Mouse (Mus musculus) hindbrain, embryonic 15.5 days (tissue): ENCODE measurements around the gene Dpm2. TPM values are rescaled to one million over a fixed set of nuclear protein-coding genes. Genes with fewer than 3 reads are reported as not detected.

Source experiments
- ATAC-seq: fragments of 200-750 bp; cut with Nextera tagmentation; 2 replicates; pipeline ENCODE4 v1.8.0; 2017; ENCODE audit warnings: low read depth, moderate number of reproducible peaks, moderate TSS enrichment; ENCODE audit not compliant: low FRiP score
- H3K27ac ChIP-seq: fragments of 300-500 bp; sonication (generic); replicated peaks from 2 replicates; pipeline ENCODE4 v1.5.1; 2015; ENCODE audit warnings: mild to moderate bottlenecking, inconsistent platforms
- H3K27me3 ChIP-seq: fragments of 300-500 bp; sonication (generic); 2 replicates; pipeline ENCODE4 v1.6.1; 2015; ENCODE audit warnings: control low read depth, inconsistent platforms
- H3K36me3 ChIP-seq: fragments of 300-500 bp; sonication (generic); 2 replicates; pipeline ENCODE4 v1.6.1; 2015; ENCODE audit warnings: control low read depth, inconsistent platforms
- H3K4me1 ChIP-seq: fragments of 300-500 bp; sonication (generic); replicated peaks from 2 replicates; pipeline ENCODE4 v1.6.1; 2015; ENCODE audit warnings: control low read depth, inconsistent platforms
- H3K4me2 ChIP-seq: fragments of 300-500 bp; sonication (generic); 2 replicates; pipeline ENCODE4 v1.6.1; 2015; ENCODE audit warnings: moderate library complexity, mild to moderate bottlenecking, inconsistent platforms
- H3K4me3 ChIP-seq: fragments of 300-500 bp; sonication (generic); 2 replicates; pipeline ENCODE4 v1.5.1; 2015; ENCODE audit warnings: mild to moderate bottlenecking, inconsistent platforms
- H3K9ac ChIP-seq: fragments of 300-500 bp; sonication (generic); 2 replicates; pipeline ENCODE4 v1.6.1; 2015; ENCODE audit warnings: inconsistent platforms
- H3K9me3 ChIP-seq: fragments of 300-500 bp; sonication (generic); 2 replicates; pipeline ENCODE4 v1.6.1; 2016; ENCODE audit warnings: control low read depth, inconsistent platforms
- WGBS: fragments of 180-500 bp; shearing (Covaris S2); methylation state at CpG from one replicate; pipeline ENCODE4 v1.1.7; 2015; 5-methylcytosine and 5-hydroxymethylcytosine counted together
- polyA plus RNA-seq: library from polyadenylated mRNA; unstranded; fragments of >200 nt; fragmentation: Nextera tagmentation; extraction: Ambion mirVana; gene quantifications from 2 replicates; pipeline ENCODE4 v1.2.1, GENCODE M21; 2015

Dpm2 gene
- polyA plus RNA-seq, 1 experiment from 2014 or later, result 138 TPM

GRCm38 (mm10) chr2:32536634-32537359 is 33.9 kb upstream of the Dpm2 start:
- H3K9ac ChIP-seq, result peak overlapping the region; percentile 87
- no peak for ATAC-seq
- WGBS, result 3% methylated on average over 11 of the region's 11 CpGs
- H3K27me3 ChIP-seq, result no peaks in the 10 kb centered on the region
- H3K4me1 ChIP-seq, result peaks cover 60% of the 10 kb centered on the region
- H3K4me2 ChIP-seq, result peak overlapping the region; percentile 71
- H3K36me3 ChIP-seq, result no peaks in the 10 kb centered on the region
- peak overlapping the region; percentile 87 for H3K4me3 ChIP-seq
- peak overlapping the region; percentile 93 for H3K27ac ChIP-seq
- H3K9me3 ChIP-seq, result no peaks in the 10 kb centered on the region

GRCm38 (mm10) chr2:32537360-32537905 is 33.2 kb upstream of the Dpm2 start:
- Histone ChIP-seq H3K4me1 (peaks cover 64% of the 10 kb centered on the region), H3K9me3 (no peaks in the 10 kb centered on the region), H3K4me2 (peak overlapping the region; percentile 71), H3K36me3 (no peaks in the 10 kb centered on the region), H3K27me3 (no peaks in the 10 kb centered on the region), H3K4me3 (peak overlapping the region; percentile 87), H3K27ac (peak overlapping the region; percentile 93), H3K9ac (peak overlapping the region; percentile 87)
- 11% methylated on average over 9 of the region's 9 CpGs for WGBS
- no peak for ATAC-seq

- H3K9ac ChIP-seq, result peak overlapping the region; percentile 87; the same call in 1 of the 2 replicates
- H3K9me3 ChIP-seq, result no peaks in the 10 kb centered on the region
- peak overlapping the region; percentile 71 for H3K4me2 ChIP-seq
- H3K4me1 ChIP-seq, result peaks cover 69% of the 10 kb centered on the region
- no peaks in the 10 kb centered on the region for H3K27me3 ChIP-seq
- ATAC-seq, result no peak
- H3K4me3 ChIP-seq, result peak overlapping the region; percentile 87
- H3K27ac ChIP-seq, result 0 out of 2 replicates have a peak overlapping the region, but pooled peaks have one; percentile 15
- no peaks in the 10 kb centered on the region for H3K36me3 ChIP-seq
- WGBS, result 64% methylated on average over 5 of the region's 5 CpGs
Measured at GRCm38 (mm10) chr2:32537941-32538340, 32.7 kb upstream of the Dpm2 start.

DNA sequence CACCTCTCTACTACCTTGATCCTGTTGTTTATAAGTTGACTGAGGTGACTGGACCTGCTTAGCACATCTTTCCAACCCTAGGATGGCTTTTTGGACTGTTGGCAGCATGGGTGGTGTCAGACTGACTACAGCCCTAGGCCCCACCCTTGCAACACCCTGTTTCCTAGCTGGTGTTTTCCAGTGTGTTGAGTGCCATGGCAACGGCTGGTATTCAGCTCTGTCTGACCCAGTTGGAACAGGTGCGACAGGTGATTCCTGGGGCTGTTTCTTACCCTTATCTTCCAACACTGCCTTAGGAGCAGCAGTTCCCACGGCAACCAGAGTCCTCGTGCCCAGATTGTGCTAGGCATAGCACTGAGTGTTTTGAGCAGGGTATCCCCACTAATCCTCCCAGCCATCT is 32.2 kb upstream of the Dpm2 start:
- Histone ChIP-seq H3K4me3 (peak overlapping the region; percentile 87), H3K4me1 (peaks cover 73% of the 10 kb centered on the region), H3K4me2 (peak overlapping the region; percentile 71), H3K36me3 (no peaks in the 10 kb centered on the region), H3K27ac (no peak overlapping the region), H3K9ac (no peak overlapping the region; the same call in 1 of the 2 replicates), H3K9me3 (no peaks in the 10 kb centered on the region), H3K27me3 (no peaks in the 10 kb centered on the region)
- ATAC-seq, result no peak
- WGBS, result 63% methylated on average over 4 of the region's 4 CpGs

DNA sequence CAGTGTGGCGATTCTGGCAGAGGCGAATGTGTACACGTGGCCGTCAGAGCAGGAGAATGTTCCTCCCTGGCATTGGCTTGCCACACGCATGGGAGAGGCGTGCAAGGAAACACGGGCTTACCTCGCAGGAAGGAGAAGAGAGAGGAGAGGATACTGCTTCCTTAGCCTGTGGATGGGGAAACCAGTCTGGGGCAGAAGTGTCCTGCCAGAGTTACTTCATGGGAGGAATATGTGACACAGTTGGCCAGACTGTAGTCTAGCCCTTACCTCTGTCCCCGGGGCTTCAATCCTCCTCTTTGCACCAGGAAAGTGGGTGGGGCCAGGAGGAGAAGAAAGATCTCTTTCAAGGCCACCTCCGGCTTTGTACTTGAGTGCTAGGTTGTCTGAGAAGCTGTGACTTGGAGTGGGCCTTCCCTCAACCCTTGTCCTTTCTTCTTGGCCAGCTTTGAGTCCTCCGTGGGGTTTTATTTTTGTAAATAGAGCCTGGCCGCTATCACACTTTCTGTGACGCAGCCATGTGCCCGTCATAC is 31.1 kb upstream of the Dpm2 start:
- Histone ChIP-seq H3K4me1 (peaks cover 65% of the 10 kb centered on the region), H3K9ac (no peak overlapping the region), H3K9me3 (no peaks in the 10 kb centered on the region), H3K27ac (no peak overlapping the region), H3K4me3 (no peak overlapping the region), H3K36me3 (no peaks in the 10 kb centered on the region), H3K4me2 (peak overlapping the region; percentile 15; the same call in 1 of the 2 replicates), H3K27me3 (no peaks in the 10 kb centered on the region)
- ATAC-seq, result no peak
- WGBS, result 82% methylated on average over 14 of the region's 14 CpGs

DNA sequence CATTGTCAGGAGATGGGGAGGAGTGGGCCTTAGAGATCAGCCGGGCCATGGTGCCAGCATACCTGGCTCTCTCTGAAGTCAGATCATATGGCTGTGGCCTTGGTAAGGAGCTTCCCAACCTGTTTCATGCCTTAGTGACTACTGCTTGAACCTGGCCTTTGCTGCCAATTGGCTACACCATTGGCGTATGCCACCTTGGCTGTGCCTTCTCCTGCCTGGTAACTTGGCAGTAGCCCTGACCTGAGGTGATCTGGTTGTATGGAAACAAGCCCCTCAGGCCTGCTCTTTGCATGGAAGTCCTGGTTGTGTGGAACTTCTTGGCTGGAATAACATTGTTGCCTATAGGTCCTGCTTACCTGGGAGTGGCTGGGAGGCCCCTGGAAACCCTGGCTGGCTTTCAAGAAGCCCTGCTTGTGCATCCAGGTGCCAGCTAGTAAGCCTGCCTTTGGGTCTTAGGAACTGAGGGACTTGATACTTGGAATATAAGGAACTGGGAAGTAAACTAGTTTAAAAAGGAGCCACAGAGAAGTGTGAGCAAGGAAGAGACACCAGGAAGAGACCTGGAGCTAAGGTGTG is 29.2 kb upstream of the Dpm2 start:
- H3K36me3 ChIP-seq, result no peaks in the 10 kb centered on the region
- H3K27ac ChIP-seq, result no peak overlapping the region
- H3K4me3 ChIP-seq, result no peak overlapping the region
- 96% methylated on average over 2 of the region's 2 CpGs for WGBS
- no peak overlapping the region for H3K4me2 ChIP-seq
- ATAC-seq, result no peak
- peaks cover 58% of the 10 kb centered on the region for H3K4me1 ChIP-seq
- H3K9ac ChIP-seq, result no peak overlapping the region
- H3K9me3 ChIP-seq, result no peaks in the 10 kb centered on the region
- no peaks in the 10 kb centered on the region for H3K27me3 ChIP-seq

DNA sequence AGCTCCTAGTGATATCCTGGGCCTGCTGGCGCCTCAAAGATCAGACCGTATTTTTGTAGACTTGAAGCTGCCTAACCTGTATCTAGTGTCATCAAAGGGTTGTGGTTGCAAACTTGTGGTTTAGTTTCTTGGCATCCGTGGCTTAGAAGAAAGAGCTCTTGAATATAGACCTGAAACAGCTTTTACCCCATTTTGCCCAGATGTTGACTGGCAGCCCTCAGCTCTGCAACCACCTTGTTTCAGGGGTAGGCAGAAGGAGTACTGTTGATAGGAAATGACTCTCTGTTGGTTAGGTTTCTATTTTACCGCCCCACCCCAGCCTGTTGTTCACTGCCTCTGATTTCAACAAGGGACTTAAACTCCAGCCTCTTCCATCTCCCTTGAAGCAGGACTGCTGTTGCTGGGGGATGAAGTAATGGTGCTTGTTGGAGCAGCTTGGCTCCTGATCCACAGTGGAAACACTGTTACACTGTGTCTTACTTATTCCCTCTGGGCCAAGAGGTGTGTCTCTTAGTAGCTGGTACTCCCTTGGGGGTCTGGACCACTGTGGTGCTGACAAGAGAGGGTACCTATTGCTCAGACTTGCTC is 28.6 kb upstream of the Dpm2 start:
- Histone ChIP-seq H3K4me1 (peaks cover 54% of the 10 kb centered on the region), H3K4me2 (no peak overlapping the region), H3K36me3 (no peaks in the 10 kb centered on the region), H3K9ac (no peak overlapping the region), H3K27ac (no peak overlapping the region), H3K9me3 (no peaks in the 10 kb centered on the region), H3K27me3 (no peaks in the 10 kb centered on the region), H3K4me3 (no peak overlapping the region)
- no peak for ATAC-seq
- 92% methylated on average over 4 of the region's 4 CpGs for WGBS

DNA sequence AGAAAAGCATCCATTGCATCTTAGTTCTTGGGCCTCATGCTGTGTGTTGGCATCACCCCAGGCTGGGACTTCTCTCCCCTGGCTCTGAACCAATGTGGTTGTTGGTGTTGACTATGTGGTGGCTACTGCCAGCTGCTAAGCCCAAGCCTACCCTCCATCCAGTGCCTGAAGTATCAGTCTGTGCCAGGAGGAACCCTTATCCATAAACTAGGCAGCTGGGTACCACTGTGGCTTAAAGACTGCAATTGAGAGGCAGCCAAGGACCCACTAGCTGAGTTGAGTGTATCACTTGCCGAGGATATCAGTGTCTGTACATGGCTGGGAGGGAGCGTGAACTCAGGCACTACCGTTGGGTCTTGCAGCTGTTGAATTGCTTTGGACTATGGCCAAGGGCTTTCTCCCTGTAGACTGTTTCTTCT is 27.6 kb upstream of the Dpm2 start:
- no peak for ATAC-seq
- Histone ChIP-seq H3K9me3 (no peaks in the 10 kb centered on the region), H3K4me2 (no peak overlapping the region), H3K4me3 (no peak overlapping the region), H3K9ac (no peak overlapping the region), H3K27ac (no peak overlapping the region), H3K4me1 (peaks cover 47% of the 10 kb centered on the region), H3K27me3 (no peaks in the 10 kb centered on the region), H3K36me3 (no peaks in the 10 kb centered on the region)
- WGBS, result 53% methylated on average over 3 of the region's 3 CpGs

- Histone ChIP-seq H3K4me2 (no peak overlapping the region), H3K9ac (no peak overlapping the region), H3K9me3 (no peaks in the 10 kb centered on the region), H3K4me1 (peaks cover 32% of the 10 kb centered on the region), H3K27me3 (no peaks in the 10 kb centered on the region), H3K4me3 (no peak overlapping the region), H3K27ac (no peak overlapping the region), H3K36me3 (no peaks in the 10 kb centered on the region)
- ATAC-seq, result no peak
- WGBS, result 74% methylated on average over 1 of the region's 1 CpGs
Measured at GRCm38 (mm10) chr2:32546951-32547350, 23.7 kb upstream of the Dpm2 start.

- H3K9ac ChIP-seq, result no peak overlapping the region
Measured at GRCm38 (mm10) chr2:32547380-32547779, 23.3 kb upstream of the Dpm2 start.

GRCm38 (mm10) chr2:32547964-32548739 is 22.5 kb upstream of the Dpm2 start:
- H3K9ac ChIP-seq, result no peak overlapping the region
- no peak overlapping the region for H3K27ac ChIP-seq
- H3K4me2 ChIP-seq, result no peak overlapping the region
- H3K4me1 ChIP-seq, result peaks cover 25% of the 10 kb centered on the region
- H3K4me3 ChIP-seq, result no peak overlapping the region
- H3K36me3 ChIP-seq, result no peaks in the 10 kb centered on the region
- H3K9me3 ChIP-seq, result no peaks in the 10 kb centered on the region
- H3K27me3 ChIP-seq, result no peaks in the 10 kb centered on the region
- no peak for ATAC-seq
- 93% methylated on average over 7 of the region's 7 CpGs for WGBS

More at GRCm38 (mm10) chr2:32547380-32547779, 23.3 kb upstream of the Dpm2 start:
- 91% methylated on average over 5 of the region's 5 CpGs for WGBS
- Histone ChIP-seq H3K4me3 (no peak overlapping the region), H3K36me3 (no peaks in the 10 kb centered on the region), H3K27me3 (no peaks in the 10 kb centered on the region), H3K9me3 (no peaks in the 10 kb centered on the region), H3K27ac (no peak overlapping the region), H3K4me2 (no peak overlapping the region), H3K4me1 (peaks cover 32% of the 10 kb centered on the region)
- no peak for ATAC-seq
